32 mouse cellular contexts compared by ENCODE assay signal in the genomic region with DNA sequence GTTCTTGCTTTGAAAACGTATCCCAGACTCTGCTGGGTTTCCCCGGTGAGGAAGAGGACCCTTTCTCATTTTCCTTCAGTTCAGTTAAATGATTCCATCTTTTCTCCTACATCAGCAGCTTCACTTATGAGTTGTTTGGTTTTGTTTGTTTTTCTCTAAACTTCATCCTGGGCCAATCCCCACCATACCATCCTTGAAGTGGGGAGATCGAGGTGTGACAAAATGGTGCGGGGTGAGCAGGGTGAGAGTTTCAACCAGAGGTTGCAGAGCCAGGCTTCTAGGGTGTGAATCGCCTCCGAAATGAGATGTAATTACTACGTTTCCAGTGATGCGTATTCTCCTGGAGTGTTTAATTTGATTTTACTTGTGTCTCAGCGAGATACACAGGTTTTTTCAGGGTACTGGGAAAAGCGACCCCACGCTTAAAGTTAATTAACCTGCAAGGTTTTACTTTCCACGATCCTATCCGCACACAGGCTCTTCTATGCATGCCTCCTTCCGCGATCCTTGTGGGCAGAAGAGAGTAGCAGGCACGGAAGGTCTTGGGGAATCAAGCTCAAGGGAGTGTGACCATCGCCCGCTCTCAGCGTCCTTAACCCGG. TPM values are rescaled to one million over a fixed set of nuclear protein-coding genes. Genes with fewer than 3 reads are reported as not detected.
A peak's percentile ranks its signal among the peaks of the same experiment; 100 is the strongest.
DNase-seq lines count a peak whose midpoint lies in the region; ATAC-seq lines count a peak whose summit lies in the region.
"Had no signal": no experiment of that assay in that cellular context is flagged by ENCODE, and none has a peak within 500 bp of the region (broad histone marks: within the 10 kb centered on the region; RNA-seq: fewer than 3 reads in every experiment).

No protein-coding gene starts in this region.

- WGBS in hindbrain, embryonic 11.5 days, result under 1% methylated on average over 20 of the region's 20 CpGs
- WGBS in hindbrain, embryonic 14.5 days, result under 1% methylated on average over 20 of the region's 20 CpGs
- WGBS in limb, embryonic 11.5 days, result under 1% methylated on average over 20 of the region's 20 CpGs

- H3K27me3 ChIP-seq in hindbrain, embryonic 11.5 days (ENCODE audit: control insufficient read depth, insufficient read depth, low read length), result peaks cover 91% of the 10 kb centered on the region
- H3K27me3 ChIP-seq in hindbrain, embryonic 14.5 days (ENCODE audit: control insufficient read depth, insufficient read depth, low read length), result peaks cover 99% of the 10 kb centered on the region
- peaks cover 90% of the 10 kb centered on the region for H3K27me3 ChIP-seq in limb, embryonic 11.5 days (ENCODE audit: control insufficient read depth, insufficient read depth, low read length)

- H3K9ac ChIP-seq in hindbrain, embryonic 11.5 days (ENCODE audit: low read depth, low read length), result no peak overlapping the region
- no peak overlapping the region for H3K9ac ChIP-seq in hindbrain, embryonic 14.5 days
- no peak overlapping the region for H3K9ac ChIP-seq in limb, embryonic 11.5 days (ENCODE audit: low read length)
- H3K9ac ChIP-seq: embryonic facial prominence, embryonic 13.5 days; forebrain, embryonic 15.5 days; hindbrain, embryonic 12.5 days; kidney, embryonic 15.5 days; limb, embryonic 13.5 days; liver, embryonic 12.5 days; liver, postnatal 0 days; midbrain, embryonic 15.5 days; stomach, embryonic 15.5 days had no signal

- H3K4me3 ChIP-seq in hindbrain, embryonic 11.5 days (ENCODE audit: low read depth, low read length), result no peak overlapping the region
- no peak overlapping the region for H3K4me3 ChIP-seq in hindbrain, embryonic 14.5 days (replicated peaks; ENCODE audit: low read length)
- H3K4me3 ChIP-seq in limb, embryonic 11.5 days (ENCODE audit: low read depth, low read length), result no peak overlapping the region
- H3K4me3 ChIP-seq: embryonic facial prominence, embryonic 13.5 days; forebrain, embryonic 10.5 days; forebrain, embryonic 15.5 days; hindbrain, embryonic 12.5 days; kidney, embryonic 15.5 days; limb, embryonic 13.5 days; liver, embryonic 12.5 days; megakaryocyte, embryonic 14.5 days; midbrain, embryonic 15.5 days; myocyte; stomach, embryonic 15.5 days had no signal

- H3K27ac ChIP-seq in hindbrain, embryonic 11.5 days (ENCODE audit: low read depth, low read length), result no peak overlapping the region
- no peak overlapping the region for H3K27ac ChIP-seq in hindbrain, embryonic 14.5 days
- no peak overlapping the region for H3K27ac ChIP-seq in limb, embryonic 11.5 days (replicated peaks; ENCODE audit: low read depth, low read length)
- H3K27ac ChIP-seq: embryonic facial prominence, embryonic 13.5 days; forebrain, embryonic 10.5 days; forebrain, embryonic 15.5 days; hindbrain, embryonic 12.5 days; kidney, embryonic 15.5 days; limb, embryonic 13.5 days; liver, embryonic 12.5 days; midbrain, embryonic 15.5 days; stomach, embryonic 15.5 days had no signal

- peak; percentile 54 for DNase-seq in hindbrain, embryonic 11.5 days (ENCODE audit: low spot score)
- no peak for DNase-seq in hindbrain, embryonic 14.5 days (ENCODE audit: low spot score)
- DNase-seq in retina, embryonic 14.5 days (ENCODE audit: low spot score), result peak; percentile 15
- DNase-seq in retina, postnatal 1 day, result no peak
- DNase-seq in limb, embryonic 11.5 days (ENCODE audit: low spot score), result peak; percentile 58
- no peak for DNase-seq in cerebellum, adult 18-20 months
- DNase-seq in natural killer cell, adult 2 months (ENCODE audit: low spot score in 2 of 2), result no peak
- DNase-seq: adrenal gland, postnatal 25 days; cerebellum, adult 11-12 months; cerebellum, postnatal 10 days; gastrocnemius, postnatal 25 days; heart, adult 18-20 months; kidney, adult 18-20 months; kidney, postnatal 25 days; liver, postnatal 0 days; lung, postnatal 4 days; right cerebral cortex, postnatal 25 days had no signal

- no peak overlapping the region for H3K4me2 ChIP-seq in hindbrain, embryonic 11.5 days (replicated peaks; ENCODE audit: low read depth, low read length)
- no peak overlapping the region for H3K4me2 ChIP-seq in hindbrain, embryonic 14.5 days (replicated peaks)
- no peak overlapping the region for H3K4me2 ChIP-seq in limb, embryonic 11.5 days (ENCODE audit: low read depth, severe bottlenecking)
- H3K4me2 ChIP-seq: embryonic facial prominence, embryonic 13.5 days; forebrain, embryonic 15.5 days; heart, embryonic 11.5 days; hindbrain, embryonic 12.5 days; kidney, embryonic 15.5 days; limb, embryonic 13.5 days; liver, embryonic 12.5 days; midbrain, embryonic 15.5 days; stomach, embryonic 15.5 days had no signal

- H3K4me1 ChIP-seq in hindbrain, embryonic 11.5 days (replicated peaks; ENCODE audit: control insufficient read depth, insufficient read depth, low read length), result 0 out of 2 replicates have a peak, but pooled peaks cover 2% of the 10 kb centered on the region
- H3K4me1 ChIP-seq in hindbrain, embryonic 14.5 days (replicated peaks; ENCODE audit: control insufficient read depth, insufficient read depth, low read length), result no peaks in the 10 kb centered on the region
- peaks cover 6% of the 10 kb centered on the region; the same call in 1 of the 2 replicates for H3K4me1 ChIP-seq in limb, embryonic 11.5 days (ENCODE audit: control insufficient read depth, insufficient read depth, low read length)
- H3K4me1 ChIP-seq: liver, embryonic 12.5 days had no signal

- H3K36me3 ChIP-seq in hindbrain, embryonic 11.5 days (ENCODE audit: control insufficient read depth, insufficient read depth, low read length), result no peaks in the 10 kb centered on the region
- H3K36me3 ChIP-seq in hindbrain, embryonic 14.5 days (replicated peaks; ENCODE audit: control insufficient read depth, insufficient read depth), result no peaks in the 10 kb centered on the region
- H3K36me3 ChIP-seq in limb, embryonic 11.5 days (ENCODE audit: control insufficient read depth, insufficient read depth, low read length), result no peaks in the 10 kb centered on the region
- H3K36me3 ChIP-seq: embryonic facial prominence, embryonic 13.5 days; forebrain, embryonic 10.5 days; forebrain, embryonic 15.5 days; hindbrain, embryonic 12.5 days; kidney, embryonic 15.5 days; limb, embryonic 13.5 days; liver, embryonic 12.5 days; midbrain, embryonic 15.5 days; stomach, embryonic 15.5 days had no signal

- H3K9me3 ChIP-seq in hindbrain, embryonic 11.5 days (ENCODE audit: control insufficient read depth, low read length), result no peaks in the 10 kb centered on the region
- no peaks in the 10 kb centered on the region for H3K9me3 ChIP-seq in hindbrain, embryonic 14.5 days (ENCODE audit: control insufficient read depth, low read length)
- H3K9me3 ChIP-seq in limb, embryonic 11.5 days (ENCODE audit: control insufficient read depth, low read length), result no peaks in the 10 kb centered on the region
- H3K9me3 ChIP-seq: embryonic facial prominence, embryonic 13.5 days; forebrain, embryonic 10.5 days; forebrain, embryonic 15.5 days; hindbrain, embryonic 12.5 days; kidney, embryonic 15.5 days; limb, embryonic 13.5 days; liver, embryonic 12.5 days; midbrain, embryonic 15.5 days; stomach, embryonic 15.5 days had no signal

- ATAC-seq in hindbrain, embryonic 11.5 days (ENCODE audit: low FRiP score), result no peak
- no peak for ATAC-seq in hindbrain, embryonic 14.5 days (ENCODE audit: low FRiP score)
- no peak for ATAC-seq in limb, embryonic 11.5 days (ENCODE audit: insufficient number of reproducible peaks, low FRiP score, low TSS enrichment, low read depth)
- ATAC-seq: forebrain, embryonic 15.5 days; liver, embryonic 12.5 days; liver, postnatal 0 days; midbrain, embryonic 15.5 days had no signal

RNA-seq across cellular contexts. Expression of gene Hoxc13, which starts 2.8 kb away (rescaled TPM):
- polyA plus RNA-seq in hindbrain, embryonic 11.5 days (2014; fragmentation: Nextera tagmentation; extraction: Ambion mirVana), result 0.11 and 0.48 TPM in 2 replicates
- polyA plus RNA-seq in hindbrain, embryonic 14.5 days (2014; fragmentation: Nextera tagmentation; extraction: Ambion mirVana), result not detected in 2 replicates
- polyA plus RNA-seq in limb, embryonic 11.5 days (2014; fragmentation: Nextera tagmentation; extraction: Ambion mirVana), result 2.3 and 2.4 TPM in 2 replicates
- polyA plus RNA-seq: forebrain, embryonic 10.5 days; forebrain, embryonic 15.5 days; frontal cortex, adult 2 months; heart, embryonic 11.5 days; heart, embryonic 16.5 days; kidney, embryonic 15.5 days; liver, embryonic 12.5 days; liver, postnatal 0 days; lung, embryonic 16.5 days; midbrain, embryonic 15.5 days; stomach, embryonic 15.5 days had no signal

RNA-seq across cellular contexts. Expression of gene Hoxc12, which starts 18.5 kb away (rescaled TPM):
- not detected in 2 replicates for polyA plus RNA-seq in hindbrain, embryonic 11.5 days (2014; fragmentation: Nextera tagmentation; extraction: Ambion mirVana)
- polyA plus RNA-seq in hindbrain, embryonic 14.5 days (2014; fragmentation: Nextera tagmentation; extraction: Ambion mirVana), result not detected in 2 replicates
- polyA plus RNA-seq in limb, embryonic 11.5 days (2014; fragmentation: Nextera tagmentation; extraction: Ambion mirVana), result 0.96 and 1.2 TPM in 2 replicates
- polyA plus RNA-seq: embryonic facial prominence, embryonic 13.5 days; forebrain, embryonic 10.5 days; forebrain, embryonic 15.5 days; frontal cortex, adult 2 months; heart, embryonic 11.5 days; heart, embryonic 16.5 days; hindbrain, embryonic 12.5 days; kidney, embryonic 15.5 days; liver, embryonic 12.5 days; liver, postnatal 0 days; lung, embryonic 16.5 days; midbrain, embryonic 15.5 days; stomach, embryonic 15.5 days had no signal

RNA-seq across cellular contexts. Expression of gene Hoxc11, which starts 36.2 kb away (rescaled TPM):
- polyA plus RNA-seq in hindbrain, embryonic 11.5 days (2014; fragmentation: Nextera tagmentation; extraction: Ambion mirVana), result not detected in 2 replicates
- polyA plus RNA-seq in hindbrain, embryonic 14.5 days (2014; fragmentation: Nextera tagmentation; extraction: Ambion mirVana), result not detected in 2 replicates
- polyA plus RNA-seq in limb, embryonic 11.5 days (2014; fragmentation: Nextera tagmentation; extraction: Ambion mirVana), result 5.5 and 5.9 TPM in 2 replicates
- polyA plus RNA-seq: embryonic facial prominence, embryonic 13.5 days; forebrain, embryonic 10.5 days; forebrain, embryonic 15.5 days; frontal cortex, adult 2 months; heart, embryonic 11.5 days; heart, embryonic 16.5 days; hindbrain, embryonic 12.5 days; liver, embryonic 12.5 days; liver, postnatal 0 days; lung, embryonic 16.5 days; midbrain, embryonic 15.5 days had no signal

RNA-seq across cellular contexts. Expression of gene Hoxc10, which starts 48.5 kb away (rescaled TPM):
- not detected in 2 replicates for polyA plus RNA-seq in hindbrain, embryonic 11.5 days (2014; fragmentation: Nextera tagmentation; extraction: Ambion mirVana)
- not detected in 2 replicates for polyA plus RNA-seq in hindbrain, embryonic 14.5 days (2014; fragmentation: Nextera tagmentation; extraction: Ambion mirVana)
- polyA plus RNA-seq in limb, embryonic 11.5 days (2014; fragmentation: Nextera tagmentation; extraction: Ambion mirVana), result 43.9 and 56.2 TPM in 2 replicates
- polyA plus RNA-seq: forebrain, embryonic 10.5 days; forebrain, embryonic 15.5 days; frontal cortex, adult 2 months; heart, embryonic 16.5 days; hindbrain, embryonic 12.5 days; liver, embryonic 12.5 days; liver, postnatal 0 days; lung, embryonic 16.5 days; midbrain, embryonic 15.5 days had no signal

RNA-seq across cellular contexts. Expression of gene Hoxc5, which starts 49.2 kb away (rescaled TPM):
- polyA plus RNA-seq in hindbrain, embryonic 11.5 days (2014; fragmentation: Nextera tagmentation; extraction: Ambion mirVana), result 21.0 and 21.6 TPM in 2 replicates
- polyA plus RNA-seq in hindbrain, embryonic 14.5 days (2014; fragmentation: Nextera tagmentation; extraction: Ambion mirVana), result 25.0 and 32.2 TPM in 2 replicates
- polyA plus RNA-seq in limb, embryonic 11.5 days (2014; fragmentation: Nextera tagmentation; extraction: Ambion mirVana), result 8.3 and 9.1 TPM in 2 replicates
- polyA plus RNA-seq: forebrain, embryonic 10.5 days; forebrain, embryonic 15.5 days; frontal cortex, adult 2 months; liver, postnatal 0 days; midbrain, embryonic 15.5 days had no signal

Comparison
In these comparisons a context has a peak if more than half of its experiments do, and no peak if none do; other contexts are left out.
1. DNase-seq: peak in hindbrain, embryonic 11.5 days (single experiment), retina, embryonic 14.5 days (single experiment) and limb, embryonic 11.5 days (single experiment); none in hindbrain, embryonic 14.5 days (single experiment), retina, postnatal 1 day (single experiment), cerebellum, adult 18-20 months (0 of 2) and natural killer cell, adult 2 months (0 of 2).